In the genomic region with DNA sequence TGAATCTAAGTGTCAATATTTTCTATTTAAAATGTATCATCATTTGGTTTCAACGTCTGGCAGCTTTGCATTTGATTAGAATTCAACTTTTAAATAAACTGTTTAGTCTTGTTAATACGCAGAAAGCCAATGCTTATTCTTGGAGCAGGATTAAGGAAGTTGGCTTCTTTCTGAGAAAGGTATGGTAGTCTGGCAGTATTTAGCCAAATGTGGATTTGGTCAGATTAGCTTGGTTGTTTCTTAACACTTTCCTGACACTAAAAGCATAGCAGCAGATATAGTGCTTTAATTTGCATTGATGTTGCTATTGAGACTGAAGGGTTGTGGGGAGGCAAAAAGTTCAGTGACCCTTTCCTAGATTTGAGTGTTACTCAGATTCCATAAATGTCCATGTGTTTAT, we compare ENCODE assay signal across 31 mouse cellular contexts.
"Had no signal": no experiment of that assay in that cellular context is flagged by ENCODE, and none has a peak within 500 bp of the region (broad histone marks: within the 10 kb centered on the region; RNA-seq: fewer than 3 reads in every experiment).

No protein-coding gene starts in this region.

- ATAC-seq: liver, embryonic 12.5 days; liver, postnatal 0 days; lung, postnatal 0 days; midbrain, embryonic 13.5 days; midbrain, embryonic 15.5 days; midbrain, embryonic 16.5 days had no signal

- H3K27me3 ChIP-seq: limb, embryonic 12.5 days; limb, embryonic 13.5 days; limb, embryonic 15.5 days; liver, embryonic 12.5 days; liver, embryonic 13.5 days; liver, embryonic 15.5 days; lung, embryonic 15.5 days; megakaryocyte, embryonic 14.5 days; midbrain, embryonic 12.5 days; midbrain, embryonic 13.5 days; midbrain, embryonic 15.5 days; neural tube, embryonic 12.5 days had no signal

- H3K4me3 ChIP-seq: limb, embryonic 10.5 days; limb, embryonic 12.5 days; limb, embryonic 13.5 days; limb, embryonic 15.5 days; liver, embryonic 12.5 days; liver, embryonic 13.5 days; liver, embryonic 15.5 days; lung, embryonic 15.5 days; megakaryocyte, embryonic 14.5 days; midbrain, embryonic 10.5 days; midbrain, embryonic 12.5 days; midbrain, embryonic 13.5 days; midbrain, embryonic 15.5 days; myocyte; neural tube, embryonic 12.5 days had no signal

- DNase-seq: left cerebral cortex, postnatal 4 days; liver; liver, embryonic 13.5 days; liver, postnatal 0 days; lung, adult 18-20 months; lung, adult 2 months; lung, embryonic 14.5 days; lung, postnatal 10 days; lung, postnatal 14 days; lung, postnatal 4 days; midbrain, embryonic 14.5 days had no signal

- H3K9ac ChIP-seq: limb, embryonic 12.5 days; limb, embryonic 13.5 days; limb, embryonic 15.5 days; liver, embryonic 12.5 days; liver, embryonic 13.5 days; liver, embryonic 14.5 days; liver, embryonic 15.5 days; liver, postnatal 0 days; lung, embryonic 14.5 days; lung, embryonic 15.5 days; midbrain, embryonic 12.5 days; midbrain, embryonic 13.5 days; midbrain, embryonic 15.5 days; neural tube, embryonic 12.5 days had no signal

- H3K36me3 ChIP-seq: limb, embryonic 10.5 days; limb, embryonic 12.5 days; limb, embryonic 13.5 days; limb, embryonic 15.5 days; liver, embryonic 12.5 days; liver, embryonic 13.5 days; liver, embryonic 15.5 days; midbrain, embryonic 10.5 days; midbrain, embryonic 12.5 days; midbrain, embryonic 13.5 days; midbrain, embryonic 15.5 days; neural tube, embryonic 12.5 days had no signal

- H3K4me1 ChIP-seq: limb, embryonic 15.5 days; liver, embryonic 15.5 days; lung, embryonic 15.5 days; midbrain, embryonic 10.5 days; midbrain, embryonic 13.5 days; neural tube, embryonic 12.5 days had no signal

- H3K27ac ChIP-seq: limb, embryonic 10.5 days; limb, embryonic 12.5 days; limb, embryonic 13.5 days; limb, embryonic 15.5 days; liver, embryonic 12.5 days; liver, embryonic 13.5 days; liver, embryonic 14.5 days; liver, embryonic 15.5 days; lung, embryonic 15.5 days; macrophage; midbrain, embryonic 10.5 days; midbrain, embryonic 12.5 days; midbrain, embryonic 13.5 days; midbrain, embryonic 15.5 days; neural tube, embryonic 12.5 days had no signal

- H3K9me3 ChIP-seq: limb, embryonic 10.5 days; limb, embryonic 12.5 days; limb, embryonic 13.5 days; limb, embryonic 15.5 days; liver, embryonic 12.5 days; liver, embryonic 13.5 days; liver, embryonic 15.5 days; lung, embryonic 15.5 days; megakaryocyte, embryonic 14.5 days; midbrain, embryonic 10.5 days; midbrain, embryonic 12.5 days; midbrain, embryonic 13.5 days; midbrain, embryonic 15.5 days; neural tube, embryonic 12.5 days had no signal

- H3K4me2 ChIP-seq: limb, embryonic 12.5 days; limb, embryonic 13.5 days; limb, embryonic 15.5 days; liver, embryonic 11.5 days; liver, embryonic 12.5 days; liver, embryonic 13.5 days; liver, embryonic 15.5 days; lung, embryonic 14.5 days; lung, embryonic 15.5 days; midbrain, embryonic 11.5 days; midbrain, embryonic 12.5 days; midbrain, embryonic 13.5 days; midbrain, embryonic 15.5 days; neural tube, embryonic 12.5 days had no signal
